Mouse (Mus musculus) embryonic facial prominence, embryonic 11.5 days (tissue): Measurements from ENCODE around the gene Morn1. TPM values are rescaled to one million over a fixed set of nuclear protein-coding genes. Genes with fewer than 3 reads are reported as not detected.

ENCODE experiments used
- ATAC-seq: fragments of 200-750 bp; cut with Nextera tagmentation; replicated peaks from 2 replicates; pipeline ENCODE4 v1.8.0; 2017; ENCODE audit warnings: low read depth; ENCODE audit not compliant: insufficient number of reproducible peaks, low FRiP score, low TSS enrichment
- DNase-seq: peaks from one replicate; pipeline ENCODE4 v3.0.0-alpha.2; 2015; ENCODE audit warnings: low spot score
- H3K27ac ChIP-seq: fragments of 300-500 bp; sonication (generic); replicated peaks from 2 replicates; pipeline ENCODE4 v1.5.1; 2014; ENCODE audit warnings: mild to moderate bottlenecking, low read depth, low read length, control low read depth
- H3K27me3 ChIP-seq: fragments of 300-500 bp; sonication (generic); 2 replicates; pipeline ENCODE4 v1.6.1; 2014; ENCODE audit warnings: mild to moderate bottlenecking, low read length, moderate library complexity, mixed read lengths; ENCODE audit not compliant: control insufficient read depth, insufficient read depth
- H3K36me3 ChIP-seq: fragments of 300-500 bp; sonication (generic); replicated peaks from 2 replicates; pipeline ENCODE4 v1.6.1; 2014; ENCODE audit warnings: low read depth, mild to moderate bottlenecking, low read length, moderate library complexity, mixed read lengths; ENCODE audit not compliant: control insufficient read depth, insufficient read depth
- H3K4me1 ChIP-seq: fragments of 300-500 bp; sonication (generic); 2 replicates; pipeline ENCODE4 v1.6.1; 2014; ENCODE audit warnings: low read length, mixed read lengths; ENCODE audit not compliant: control insufficient read depth, insufficient read depth
- H3K4me2 ChIP-seq: fragments of 300-500 bp; sonication (generic); 2 replicates; pipeline ENCODE4 v1.6.1; 2014; ENCODE audit warnings: low read depth, mild to moderate bottlenecking, control low read depth, low read length, moderate library complexity
- H3K4me3 ChIP-seq: fragments of 300-500 bp; sonication (generic); 2 replicates; pipeline ENCODE4 v1.5.1; 2014; ENCODE audit warnings: low read depth, low read length, control low read depth
- H3K9ac ChIP-seq: fragments of 300-500 bp; sonication (generic); replicated peaks from 2 replicates; pipeline ENCODE4 v1.6.1; 2014; ENCODE audit warnings: mild to moderate bottlenecking, control low read depth, low read length
- H3K9me3 ChIP-seq: fragments of 300-500 bp; sonication (generic); replicated peaks from 2 replicates; pipeline ENCODE4 v1.6.1; 2016; ENCODE audit warnings: mild to moderate bottlenecking, low read length, inconsistent platforms, mixed read lengths; ENCODE audit not compliant: control insufficient read depth
- WGBS: fragments of 180-500 bp; shearing (Covaris S2); extraction: QIAGEN DNeasy Blood & Tissue Kit; methylation state at CpG from one replicate; pipeline ENCODE4 v1.1.7; 2014; 5-methylcytosine and 5-hydroxymethylcytosine counted together
- polyA plus RNA-seq: library from polyadenylated mRNA; unstranded; fragments of >200 nt; fragmentation: Nextera tagmentation; extraction: Ambion mirVana; gene quantifications from 2 replicates; pipeline ENCODE4 v1.2.1, GENCODE M21; 2014

Gene Morn1
- polyA plus RNA-seq, 1 experiment from 2014 or later, result 3.5 TPM

- no peak within 1 kb of the TSS for H3K4me2 ChIP-seq
- no peak for DNase-seq
- H3K4me3 ChIP-seq, result no peak within 1 kb of the TSS
- no peaks in the 10 kb centered on the region for H3K9me3 ChIP-seq
- H3K9ac ChIP-seq, result peak within 1 kb of the TSS; percentile 22; the same call in 1 of the 2 replicates
- no peaks in the 10 kb centered on the region for H3K36me3 ChIP-seq
- H3K4me1 ChIP-seq, result no peaks in the 10 kb centered on the region
- 0 out of 2 replicates have a peak, but pooled peaks have one; percentile 19 for ATAC-seq
- no peaks in the 10 kb centered on the region for H3K27me3 ChIP-seq
- H3K27ac ChIP-seq, result no peak within 1 kb of the TSS
- WGBS, result 68% methylated on average over 10 of the region's 10 CpGs
Measured at GRCm38 (mm10) chr4:155056724-155057123, 29.7 kb upstream of the Morn1 start, which contains the start of gene Plch2. TSS of gene Plch2 (minus strand) at chr4:155056784.

- Histone ChIP-seq H3K4me3 (no peak overlapping the region), H3K4me1 (no peaks in the 10 kb centered on the region), H3K9ac (no peak overlapping the region), H3K27ac (no peak overlapping the region), H3K4me2 (no peak overlapping the region), H3K27me3 (no peaks in the 10 kb centered on the region), H3K9me3 (no peaks in the 10 kb centered on the region), H3K36me3 (no peaks in the 10 kb centered on the region)
- ATAC-seq, result no peak
- 32% methylated on average over 10 of the region's 10 CpGs for WGBS
- no peak for DNase-seq
Measured at GRCm38 (mm10) chr4:155058325-155058724, 28.1 kb upstream of the Morn1 start.

GRCm38 (mm10) chr4:155063895-155064294 lies 22.5 kb upstream of the Morn1 start:
- no peak for ATAC-seq
- Histone ChIP-seq H3K4me2 (no peak overlapping the region), H3K4me1 (peaks cover 3% of the 10 kb centered on the region; the same call in 1 of the 2 replicates)

GRCm38 (mm10) chr4:155064474-155064873 lies 21.9 kb upstream of the Morn1 start:
- Histone ChIP-seq H3K4me3 (no peak overlapping the region), H3K27me3 (no peaks in the 10 kb centered on the region), H3K9me3 (no peaks in the 10 kb centered on the region), H3K4me2 (no peak overlapping the region), H3K27ac (0 out of 2 replicates have a peak overlapping the region, but pooled peaks have one; percentile 13), H3K36me3 (peaks cover 4% of the 10 kb centered on the region), H3K9ac (no peak overlapping the region), H3K4me1 (peaks cover 3% of the 10 kb centered on the region; the same call in 1 of the 2 replicates)
- WGBS, result 63% methylated on average over 2 of the region's 2 CpGs
- no peak for DNase-seq
- ATAC-seq, result no peak

More at GRCm38 (mm10) chr4:155063895-155064294, 22.5 kb upstream of the Morn1 start:
- peak; percentile 46 for DNase-seq
- 33% methylated on average over 3 of the region's 3 CpGs for WGBS
- Histone ChIP-seq H3K9me3 (no peaks in the 10 kb centered on the region), H3K27ac (peak overlapping the region; percentile 29; the same call in 1 of the 2 replicates), H3K36me3 (peaks cover 4% of the 10 kb centered on the region), H3K27me3 (no peaks in the 10 kb centered on the region), H3K4me3 (no peak overlapping the region), H3K9ac (no peak overlapping the region)

- peaks cover 4% of the 10 kb centered on the region for H3K36me3 ChIP-seq
- 0 out of 2 replicates have a peak overlapping the region, but pooled peaks have one; percentile 1 for H3K27ac ChIP-seq
- ATAC-seq (peak; percentile 54), DNase-seq (peak; percentile 98)
- no peak overlapping the region for H3K9ac ChIP-seq
- 4% methylated on average over 15 of the region's 15 CpGs for WGBS
- peak overlapping the region; percentile 8 for H3K4me2 ChIP-seq
- no peaks in the 10 kb centered on the region for H3K9me3 ChIP-seq
- peaks cover 3% of the 10 kb centered on the region; the same call in 1 of the 2 replicates for H3K4me1 ChIP-seq
- no peaks in the 10 kb centered on the region for H3K27me3 ChIP-seq
- H3K4me3 ChIP-seq, result peak overlapping the region; percentile 65
Measured at GRCm38 (mm10) chr4:155065970-155066833, 20.2 kb upstream of the Morn1 start.

- peak; percentile 78 for ATAC-seq
- peak; percentile 99 for DNase-seq
- 0 out of 2 replicates have a peak within 1 kb of the TSS, but pooled peaks have one; percentile 1 for H3K27ac ChIP-seq
- peak within 1 kb of the TSS; percentile 58 for H3K4me2 ChIP-seq
- peak within 1 kb of the TSS; percentile 77 for H3K9ac ChIP-seq
- peak within 1 kb of the TSS; percentile 65 for H3K4me3 ChIP-seq
- WGBS, result 1% methylated on average over 48 of the region's 48 CpGs
- no peaks in the 10 kb centered on the region for H3K9me3 ChIP-seq
- H3K36me3 ChIP-seq, result peaks cover 7% of the 10 kb centered on the region
- H3K4me1 ChIP-seq, result peaks cover 3% of the 10 kb centered on the region; the same call in 1 of the 2 replicates
- no peaks in the 10 kb centered on the region for H3K27me3 ChIP-seq
Measured at GRCm38 (mm10) chr4:155066834-155067522, 19.4 kb upstream of the Morn1 start, which contains the start of gene Pex10. TSS of gene Pex10 (plus strand) at chr4:155067016.

GRCm38 (mm10) chr4:155068357-155068972 lies 17.9 kb upstream of the Morn1 start:
- DNase-seq (no peak), ATAC-seq (no peak)
- no peak overlapping the region for H3K4me2 ChIP-seq
- peaks cover 3% of the 10 kb centered on the region; the same call in 1 of the 2 replicates for H3K4me1 ChIP-seq
- 0 out of 2 replicates have a peak overlapping the region, but pooled peaks have one; percentile 6 for H3K9ac ChIP-seq
- H3K4me3 ChIP-seq, result no peak overlapping the region
- H3K9me3 ChIP-seq, result no peaks in the 10 kb centered on the region
- 93% methylated on average over 19 of the region's 20 CpGs for WGBS
- peaks cover 9% of the 10 kb centered on the region for H3K36me3 ChIP-seq
- no peak overlapping the region for H3K27ac ChIP-seq
- no peaks in the 10 kb centered on the region for H3K27me3 ChIP-seq
